Mouse (Mus musculus): ENCODE measurements around the gene Clec4f.

DNA sequence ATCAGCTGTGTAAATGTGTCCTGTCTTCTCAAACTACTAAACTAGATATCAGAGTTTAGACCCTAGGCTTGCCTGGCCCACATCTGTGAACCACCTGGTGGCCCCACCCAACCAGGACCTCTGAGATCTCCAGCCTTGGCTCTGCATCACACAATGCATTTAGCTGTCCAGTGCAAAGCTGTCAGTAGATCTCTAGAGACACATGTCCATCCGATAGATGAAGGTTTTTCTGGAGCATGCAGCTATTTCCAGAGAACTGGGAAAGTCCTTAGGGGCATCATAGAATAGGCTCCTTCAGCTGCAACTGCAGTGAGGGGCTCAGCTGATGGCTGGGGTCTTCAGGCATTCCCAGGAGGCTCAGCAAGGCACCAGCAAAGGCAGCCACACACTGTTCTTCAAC lies 48.3 kb upstream of the Clec4f start:
- TF ChIP-seq ZC3H11A (IDR thresholded peaks at IDR 0.05; ENCODE audit: borderline replicate concordance, low read depth, low read length) = no peak
- no peak for TF ChIP-seq CHD2 (IDR thresholded peaks at IDR 0.05; ENCODE audit: low read depth, low read length)
- TF ChIP-seq ZNF384 (IDR thresholded peaks at IDR 0.05; ENCODE audit: low read depth, low read length) = no peak
